Mouse (Mus musculus) neural tube, embryonic 14.5 days (tissue): ENCODE results near the gene Shank1. TPM values are rescaled to one million over a fixed set of nuclear protein-coding genes. Genes with fewer than 3 reads are reported as not detected.

Source experiments
- polyA plus RNA-seq: library from polyadenylated mRNA; unstranded; fragments of >200 nt; fragmentation: Nextera tagmentation; extraction: Ambion mirVana; gene quantifications from 2 replicates; pipeline ENCODE4 v1.2.1, GENCODE M21; 2014

Gene Shank1
- polyA plus RNA-seq, 1 experiment from 2014 or later, result 62.7 TPM

Other genes starting within 250 kb of the Shank1 start
- not detected in 2 replicates for gene Klk1b21, start 207.9 kb upstream of the Shank1 start, polyA plus RNA-seq
- not detected in 2 replicates for gene Klk1b22, start 197.6 kb upstream of the Shank1 start, polyA plus RNA-seq
- gene Klk1b16, start 173.5 kb upstream of the Shank1 start, polyA plus RNA-seq, result not detected in 2 replicates
- gene Klk1b24, start 122.0 kb upstream of the Shank1 start, polyA plus RNA-seq, result not detected in 2 replicates
- not detected in 2 replicates for gene Klk1b3, start 112.1 kb upstream of the Shank1 start, polyA plus RNA-seq
- not detected in 2 replicates for gene Klk1b4, start 102.8 kb upstream of the Shank1 start, polyA plus RNA-seq
- gene Klk1b5, start 94.3 kb upstream of the Shank1 start, polyA plus RNA-seq, result not detected in 2 replicates
- not detected in 2 replicates for gene Klk1, start 84.9 kb upstream of the Shank1 start, polyA plus RNA-seq
- gene Gm36864, start 74.1 kb upstream of the Shank1 start, polyA plus RNA-seq, result not detected in 2 replicates
- gene 1700028J19Rik, start 63.6 kb upstream of the Shank1 start, polyA plus RNA-seq, result 1.5 and 1.6 TPM in 2 replicates
- gene 2410002F23Rik, start 63.5 kb upstream of the Shank1 start, polyA plus RNA-seq, result 164 and 180 TPM in 2 replicates
- gene Acp4, start 52.9 kb upstream of the Shank1 start, polyA plus RNA-seq, result not detected in 2 replicates
- not detected in 2 replicates for gene Gm15517, start 48.8 kb upstream of the Shank1 start, polyA plus RNA-seq
- gene Clec11a, start 3.4 kb upstream of the Shank1 start, polyA plus RNA-seq, result 2.8 and 4.6 TPM in 2 replicates
- 52.7 and 68.4 TPM in 2 replicates for gene Syt3, start 73.8 kb downstream of the Shank1 start, polyA plus RNA-seq
- 2.0 and 2.6 TPM in 2 replicates for gene 1700008O03Rik, start 75.6 kb downstream of the Shank1 start, polyA plus RNA-seq
- gene Lrrc4b, start 118.8 kb downstream of the Shank1 start, polyA plus RNA-seq, result 21.9 and 28.1 TPM in 2 replicates
- gene Aspdh, start 155.1 kb downstream of the Shank1 start, polyA plus RNA-seq, result 3.3 and 5.2 TPM in 2 replicates
- 26.9 and 33.4 TPM in 2 replicates for gene Josd2, start 157.7 kb downstream of the Shank1 start, polyA plus RNA-seq
- 153 and 162 TPM in 2 replicates for gene Emc10, start 186.3 kb downstream of the Shank1 start, polyA plus RNA-seq
- 19.5 and 24.9 TPM in 2 replicates for gene Fam71e1, start 186.3 kb downstream of the Shank1 start, polyA plus RNA-seq
- 0.07 TPM in 1 of 2 replicates, not detected in the other for gene Mybpc2, start 214.4 kb downstream of the Shank1 start, polyA plus RNA-seq
- not detected in 2 replicates for gene Spib, start 221.8 kb downstream of the Shank1 start, polyA plus RNA-seq
- 9.4 and 12.5 TPM in 2 replicates for gene Pold1, start 238.6 kb downstream of the Shank1 start, polyA plus RNA-seq
- 57.2 and 59.5 TPM in 2 replicates for gene Nr1h2, start 243.7 kb downstream of the Shank1 start, polyA plus RNA-seq